Mouse (Mus musculus): Measurements from ENCODE around the gene Prkce.
"Not testable (repeated sequence)": the region's sequence is repeated elsewhere in the genome, so short reads cannot be mapped to it uniquely, and the experiment has no call there.

The Prkce gene

DNA sequence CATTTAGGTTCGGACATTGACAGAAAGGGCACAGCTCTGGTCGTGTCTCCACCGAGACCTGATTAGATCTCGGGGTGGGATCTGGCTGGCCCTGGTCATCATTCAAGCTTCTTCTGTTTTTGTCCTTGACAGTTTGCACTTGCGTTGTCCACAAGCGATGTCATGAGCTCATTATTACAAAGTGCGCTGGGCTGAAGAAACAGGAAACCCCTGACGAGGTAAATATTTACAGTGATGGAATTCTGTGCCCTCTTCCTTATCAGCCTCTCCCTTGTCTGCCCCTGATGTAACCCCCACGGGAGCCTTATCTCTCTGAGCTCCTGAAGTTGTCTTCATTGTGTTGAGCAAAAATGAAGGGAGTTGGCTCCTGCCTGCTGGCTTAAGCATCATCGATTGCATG lies 309.1 kb downstream of the Prkce start:
- DNase-seq (ENCODE audit: low read depth, low spot score), result no peak

DNA sequence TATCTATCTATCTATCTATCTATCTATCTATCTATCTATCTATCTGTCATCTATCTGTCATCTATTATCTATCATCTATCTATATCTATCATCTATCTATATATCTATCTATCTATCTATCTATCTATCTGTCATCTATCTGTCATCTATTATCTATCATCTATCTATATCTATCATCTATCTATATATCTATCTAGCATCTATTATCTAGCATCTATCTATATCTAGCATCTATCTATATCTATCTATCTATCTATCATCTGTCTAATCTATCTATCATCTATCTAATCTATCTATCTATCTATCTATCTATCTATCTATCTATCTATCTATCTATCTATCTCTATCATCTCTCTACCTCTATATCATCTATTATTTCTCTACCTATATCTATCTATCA lies 309.8 kb downstream of the Prkce start:
- not testable (repeated sequence) for DNase-seq (ENCODE audit: low read depth, low spot score)

DNA sequence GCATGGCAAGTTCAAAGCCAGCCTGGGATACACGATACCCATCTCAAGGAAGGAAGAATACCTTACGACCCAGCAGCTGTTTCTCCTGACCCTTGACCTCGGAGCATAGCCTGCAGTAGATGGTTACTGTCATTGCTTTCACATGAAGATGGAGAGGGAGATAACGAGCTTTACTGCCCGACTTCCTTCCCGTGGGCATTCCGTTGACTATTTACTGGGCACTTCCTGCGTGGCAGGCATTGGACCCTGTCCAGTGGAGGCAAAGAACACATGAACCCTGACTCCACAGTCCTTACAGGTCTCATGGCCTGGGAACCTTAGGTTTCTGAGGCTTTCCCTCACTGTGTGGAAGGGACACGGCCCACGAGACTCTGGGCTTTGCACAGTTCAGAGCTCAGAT lies 311.8 kb downstream of the Prkce start:
- no peak for DNase-seq (ENCODE audit: low read depth, low spot score)

DNA sequence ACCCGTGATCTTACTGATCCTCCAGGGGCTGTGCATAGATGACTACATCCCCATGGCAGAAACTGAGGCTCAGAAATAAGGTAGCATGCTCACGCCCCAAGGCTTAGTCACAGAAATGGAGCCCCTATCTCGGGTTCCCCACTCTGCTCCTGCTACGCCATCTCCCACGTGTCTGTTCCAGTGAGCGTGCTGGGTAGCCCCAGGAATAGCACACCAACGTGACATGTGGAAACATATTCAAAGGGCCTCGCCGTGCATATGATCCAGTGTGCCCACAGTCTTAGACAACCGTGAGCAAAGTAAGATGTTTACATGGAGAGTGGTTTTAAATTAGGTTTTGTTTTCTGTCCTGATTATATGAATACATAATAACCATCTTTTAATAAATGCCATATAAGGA lies 315.1 kb downstream of the Prkce start:
- no peak for DNase-seq (ENCODE audit: low read depth, low spot score)

DNA sequence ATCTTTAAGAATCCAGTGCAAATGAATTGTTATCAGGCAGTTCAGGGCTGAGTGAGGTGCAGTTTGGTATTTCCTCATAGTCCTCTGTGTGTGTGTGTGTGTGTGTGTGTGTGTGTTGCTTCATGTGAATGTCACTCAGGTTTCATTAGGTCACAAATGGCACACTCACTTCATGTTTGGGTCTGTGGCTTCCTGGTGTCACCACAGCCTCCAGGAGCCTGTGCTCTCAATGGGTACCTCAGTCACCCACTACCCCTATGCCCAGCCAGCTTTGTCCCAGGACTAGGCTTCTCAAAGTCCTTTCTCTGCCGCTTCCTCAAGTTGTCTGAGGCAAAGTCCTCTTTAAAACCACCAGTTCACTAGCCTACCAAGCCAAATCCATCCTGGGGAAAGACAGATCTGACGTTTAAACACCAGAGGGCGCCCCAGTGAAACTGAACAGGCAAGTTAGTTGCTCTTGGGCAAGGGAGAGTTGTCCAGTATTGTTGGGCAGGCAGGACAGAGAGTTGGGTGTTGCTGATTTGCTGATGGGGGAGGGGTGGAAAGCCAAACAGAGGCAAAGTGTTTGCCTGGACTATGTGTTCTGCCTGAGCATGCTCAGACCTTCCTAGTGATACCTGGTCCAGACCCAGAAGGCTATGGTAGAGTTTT lies 316.6 kb downstream of the Prkce start:
- peak; percentile 76 for DNase-seq (ENCODE audit: low read depth, low spot score)

DNA sequence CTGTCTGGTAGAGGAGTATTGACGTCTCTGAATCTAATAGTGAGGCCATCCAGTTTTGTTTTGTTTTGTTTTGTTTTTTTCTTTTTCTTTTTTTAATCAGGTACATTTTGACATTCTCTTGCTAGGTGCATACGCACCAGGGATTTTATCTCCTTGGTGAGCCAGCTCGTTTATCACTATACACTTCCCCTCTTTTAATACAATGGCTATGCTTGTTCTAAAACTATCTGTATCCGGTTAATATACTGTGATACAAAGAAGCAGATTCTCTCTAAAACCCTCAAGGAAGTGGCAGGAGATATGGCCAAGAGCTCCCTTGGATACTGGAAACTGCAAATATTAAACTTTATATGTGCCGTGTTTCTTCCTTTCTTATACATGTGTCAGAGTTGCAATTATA lies 319.1 kb downstream of the Prkce start:
- no peak for DNase-seq (ENCODE audit: low read depth, low spot score)

DNA sequence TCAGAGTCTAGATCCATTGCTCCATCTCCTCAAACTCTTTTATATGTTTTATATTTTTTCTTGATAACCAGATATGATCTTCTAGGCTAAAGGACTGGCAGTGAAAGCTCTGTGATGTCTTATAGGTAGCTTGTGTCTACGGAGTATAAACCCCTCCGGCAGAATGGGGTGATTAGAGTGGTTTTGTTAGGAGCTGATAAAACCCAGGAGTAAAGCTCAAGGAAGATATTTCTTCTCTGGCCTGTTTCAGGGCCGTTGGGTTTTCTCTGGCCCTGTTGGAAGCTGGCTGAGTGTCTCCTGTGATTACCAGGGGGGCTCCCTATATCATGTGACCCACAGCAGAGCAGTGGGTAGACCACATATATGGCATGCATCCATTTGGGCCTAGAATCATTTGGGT lies 319.9 kb downstream of the Prkce start:
- no peak for DNase-seq (ENCODE audit: low read depth, low spot score)

DNA sequence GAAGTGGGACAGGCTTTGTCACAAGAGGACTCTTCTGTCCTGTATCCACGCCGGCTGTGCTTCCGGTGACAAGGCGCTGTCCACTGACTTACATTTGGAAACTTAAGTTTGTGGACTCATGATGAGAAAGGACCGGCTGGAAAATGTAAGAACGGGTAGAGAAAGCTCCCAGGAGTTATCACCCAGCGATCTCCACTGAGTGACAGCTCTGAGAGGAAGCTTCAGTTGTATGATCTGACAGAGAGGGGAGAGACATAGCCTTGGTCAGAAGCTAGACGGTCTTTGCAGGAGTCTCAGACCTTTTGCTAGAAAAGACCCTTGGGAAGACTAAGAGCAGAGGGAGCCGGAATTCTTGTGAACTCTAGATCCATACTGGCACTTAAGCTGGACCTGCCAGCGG lies 322.2 kb downstream of the Prkce start:
- no peak for DNase-seq (ENCODE audit: low read depth, low spot score)

DNA sequence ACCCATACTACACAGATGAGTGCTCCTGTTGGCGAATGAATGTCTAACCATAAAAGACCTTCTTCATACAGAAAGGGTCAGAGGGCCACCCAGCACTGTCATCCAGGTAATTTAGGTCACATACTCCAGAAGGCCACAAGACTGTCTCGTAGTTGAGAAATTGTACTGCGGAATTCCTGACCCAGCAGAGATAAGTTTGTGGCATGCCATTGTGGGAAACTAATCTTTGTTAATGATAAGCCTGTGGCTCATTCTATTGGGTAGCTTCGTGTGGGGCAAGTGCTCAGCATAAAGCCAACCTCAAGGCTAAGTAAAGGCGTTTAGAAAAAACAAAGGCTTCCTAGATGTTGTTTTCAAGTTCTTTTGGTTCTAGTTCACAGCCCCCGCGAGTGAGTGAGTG lies 324.8 kb downstream of the Prkce start:
- no peak for DNase-seq (ENCODE audit: low read depth, low spot score)

DNA sequence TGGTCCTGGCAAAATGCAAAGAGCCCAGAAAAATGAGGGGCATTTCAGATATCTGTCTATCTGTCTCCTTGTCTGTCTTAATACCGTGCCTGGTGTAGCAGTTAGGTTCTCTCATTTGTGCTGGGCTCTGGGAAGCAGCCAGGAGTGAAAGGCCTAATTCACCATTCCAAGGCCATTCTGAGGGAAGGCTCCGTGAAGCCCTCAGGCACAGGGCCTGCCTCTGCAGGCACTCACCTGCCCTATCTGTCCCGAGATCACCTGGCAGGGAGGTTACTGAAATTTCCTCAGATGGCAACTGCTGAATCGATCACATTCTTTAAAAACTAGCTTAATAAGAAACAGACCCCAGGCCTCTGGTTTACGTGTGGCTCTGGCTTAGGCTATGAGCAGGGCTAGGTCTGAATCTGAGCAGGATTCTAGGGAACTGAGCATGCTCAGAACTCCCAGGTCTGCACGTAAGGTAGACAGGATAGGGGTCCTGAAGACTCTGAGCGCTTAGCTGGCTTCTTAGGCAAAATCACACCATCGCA lies 326.4 kb downstream of the Prkce start:
- no peak for DNase-seq (ENCODE audit: low read depth, low spot score)

DNA sequence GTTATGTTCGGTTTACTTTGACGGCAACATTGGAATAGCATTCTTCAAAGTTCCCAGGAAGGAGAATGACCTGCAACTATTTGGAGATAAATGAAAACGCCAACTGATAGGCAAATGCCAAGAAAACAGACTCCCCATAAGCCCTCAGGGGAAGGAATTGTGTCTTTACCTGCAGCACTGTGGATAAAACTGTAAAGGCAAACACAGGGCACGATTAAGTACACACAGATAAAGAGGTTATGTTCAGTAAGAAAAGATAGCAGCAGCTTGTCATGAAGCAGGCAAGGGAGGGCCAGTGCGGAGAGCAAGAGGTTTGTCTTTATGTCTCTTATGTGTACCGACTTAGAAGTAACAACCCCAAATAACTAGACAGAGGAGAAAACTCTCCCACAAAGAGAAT lies 326.9 kb downstream of the Prkce start:
- DNase-seq (ENCODE audit: low read depth, low spot score), result no peak

DNA sequence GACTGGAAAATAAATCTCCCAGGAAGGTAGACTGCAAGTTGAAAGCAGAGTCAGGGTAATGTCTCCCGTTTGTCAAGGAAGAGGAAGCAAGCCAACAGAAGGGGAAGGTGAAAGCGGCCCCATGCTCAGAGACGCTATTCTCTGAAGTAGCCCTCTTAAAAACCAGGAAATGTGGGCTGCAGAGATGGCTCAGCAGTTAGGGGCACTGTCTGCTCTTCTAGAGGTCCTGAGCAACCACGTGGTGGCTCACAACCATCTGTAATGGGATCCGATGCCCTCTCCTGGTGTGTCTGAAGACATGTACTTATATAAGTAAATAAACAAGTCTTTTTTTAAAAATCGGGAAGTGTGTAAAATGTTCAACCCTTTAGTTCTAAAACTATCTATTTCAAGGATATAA lies 327.3 kb downstream of the Prkce start:
- DNase-seq (ENCODE audit: low read depth, low spot score), result no peak

DNA sequence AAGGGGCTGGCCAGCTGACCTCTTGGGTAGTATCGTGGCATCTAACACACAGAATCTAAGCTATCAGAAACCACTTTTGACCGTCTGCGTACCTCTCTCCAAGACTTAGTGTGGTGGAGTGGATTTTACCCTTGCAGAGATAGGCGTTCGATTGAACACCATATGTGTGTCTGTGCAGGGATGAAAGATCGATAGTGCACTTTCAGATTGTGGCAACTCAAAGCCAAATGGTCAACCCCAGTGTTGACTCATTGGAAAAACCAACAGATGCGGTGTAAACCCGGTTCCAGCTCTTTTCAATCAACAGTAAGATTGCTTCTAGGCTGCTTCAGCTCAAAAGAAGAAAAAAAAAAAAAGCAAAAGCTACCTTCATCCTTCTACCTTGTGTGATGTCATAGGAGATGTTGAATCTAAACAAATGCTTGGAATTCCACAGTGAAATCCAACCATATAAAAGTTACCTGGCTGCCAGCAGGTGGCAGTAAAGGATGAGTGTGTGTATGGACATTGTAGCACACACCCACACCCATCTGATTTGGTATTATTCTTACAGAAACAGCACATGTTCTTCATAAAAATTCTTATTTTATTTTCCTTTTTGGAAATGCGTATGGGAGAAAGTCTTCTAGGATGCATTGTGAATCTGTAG lies 328.7 kb downstream of the Prkce start:
- peak; percentile 40 for DNase-seq (ENCODE audit: low read depth, low spot score)

DNA sequence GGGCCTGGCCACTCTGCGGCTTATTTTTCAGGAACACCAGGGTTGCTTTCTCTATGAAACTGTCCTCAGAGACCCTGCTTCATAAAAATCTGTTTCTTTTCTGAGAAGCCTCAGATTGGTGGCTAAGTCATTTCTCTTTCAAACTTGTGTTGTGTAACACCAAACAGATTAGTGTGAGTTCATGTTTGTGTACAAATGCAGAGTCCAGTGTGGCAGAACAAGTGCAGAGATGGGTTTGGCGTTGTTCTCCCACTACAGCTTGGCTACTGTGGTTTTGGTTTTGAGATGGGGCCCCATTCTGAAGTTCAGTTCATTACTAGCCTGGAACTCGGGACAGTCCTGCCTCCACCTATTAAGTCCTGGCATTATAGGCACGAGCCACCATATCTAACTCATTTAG lies 329.7 kb downstream of the Prkce start:
- DNase-seq (ENCODE audit: low read depth, low spot score), result no peak

DNA sequence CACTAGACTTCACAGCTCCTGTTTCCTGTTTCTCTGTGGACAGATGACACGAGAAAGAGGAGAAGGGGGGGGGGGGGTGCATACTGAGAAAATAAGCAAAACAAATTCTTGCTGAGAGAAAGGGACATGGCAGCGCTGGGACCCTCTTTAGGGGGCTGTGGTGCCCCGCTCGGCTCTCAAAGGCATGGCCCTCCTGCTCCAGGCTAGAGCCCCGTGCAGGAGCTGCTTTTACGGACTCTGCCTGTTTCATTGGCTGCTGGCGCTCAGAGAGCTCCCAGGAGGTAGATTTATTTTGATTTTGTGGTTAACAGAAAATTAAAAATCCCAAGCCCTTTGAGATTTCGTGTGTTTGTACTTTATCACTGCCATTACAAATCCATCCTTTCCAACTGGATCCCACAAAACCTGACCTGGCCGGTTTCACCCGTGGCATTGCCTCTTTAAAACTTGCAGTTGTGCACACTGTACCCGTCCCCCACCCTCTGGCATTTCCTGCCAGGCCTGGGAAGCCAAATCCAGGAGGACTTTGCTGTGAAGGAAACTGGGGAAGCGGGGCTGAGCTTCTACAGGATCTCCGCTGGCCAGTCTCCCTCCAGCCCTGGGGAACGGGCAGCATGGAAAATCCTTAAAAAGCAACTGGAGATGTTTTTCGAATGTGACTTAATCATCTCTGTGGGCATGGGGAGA lies 331.9 kb downstream of the Prkce start:
- no peak for DNase-seq (ENCODE audit: low read depth, low spot score)

DNA sequence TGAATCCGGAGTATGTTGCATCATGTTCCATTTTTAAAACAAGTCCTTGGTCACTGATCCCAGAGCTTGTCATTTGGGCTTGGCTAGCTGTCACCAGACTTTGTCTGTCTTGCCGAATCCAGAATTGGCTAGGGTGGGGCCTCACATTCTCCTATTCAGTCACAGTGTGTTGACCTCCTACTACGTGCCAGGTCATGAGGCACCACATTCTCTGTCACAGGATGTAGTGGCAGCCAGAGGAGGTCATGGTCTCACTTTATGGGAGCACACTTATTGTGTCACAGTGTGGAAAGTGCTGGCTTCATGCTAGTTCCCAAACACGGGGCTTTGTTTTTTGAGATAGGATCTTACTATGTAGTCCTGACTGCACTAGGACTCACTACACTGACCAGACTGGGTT lies 333.8 kb downstream of the Prkce start:
- no peak for DNase-seq (ENCODE audit: low read depth, low spot score)

DNA sequence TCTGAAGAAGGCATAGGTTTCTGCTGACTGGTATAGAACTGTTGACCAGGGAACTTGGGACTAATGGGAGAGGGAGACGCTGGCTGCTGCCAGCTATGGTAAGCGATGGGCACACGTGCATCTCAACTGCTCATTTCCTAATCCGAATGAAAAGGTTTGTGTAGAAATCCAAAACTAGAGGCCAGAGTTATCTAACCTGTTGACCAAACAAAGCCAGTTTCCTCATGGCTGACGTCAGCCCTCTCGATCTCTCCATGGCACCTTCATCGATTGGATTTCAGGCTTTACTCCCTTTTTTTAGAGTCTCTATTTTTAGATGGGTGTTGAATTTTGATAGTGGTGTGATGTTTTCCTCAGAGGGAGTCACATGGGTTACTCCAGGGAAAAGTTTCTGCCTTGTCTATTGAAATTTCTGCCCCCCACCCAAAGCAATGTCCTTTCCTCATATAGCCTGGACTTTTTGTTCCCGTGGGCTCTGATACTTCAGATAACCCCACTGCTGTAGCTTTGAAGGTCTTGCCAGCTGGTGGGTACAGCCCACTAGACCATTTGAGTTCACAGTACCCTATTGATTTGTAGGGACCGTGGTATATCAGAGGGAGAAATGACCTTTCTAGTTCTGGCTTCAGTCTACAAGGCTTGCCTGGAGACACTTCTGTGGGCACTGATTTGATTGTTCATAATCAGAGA lies 335.8 kb downstream of the Prkce start:
- no peak for DNase-seq (ENCODE audit: low read depth, low spot score)

DNA sequence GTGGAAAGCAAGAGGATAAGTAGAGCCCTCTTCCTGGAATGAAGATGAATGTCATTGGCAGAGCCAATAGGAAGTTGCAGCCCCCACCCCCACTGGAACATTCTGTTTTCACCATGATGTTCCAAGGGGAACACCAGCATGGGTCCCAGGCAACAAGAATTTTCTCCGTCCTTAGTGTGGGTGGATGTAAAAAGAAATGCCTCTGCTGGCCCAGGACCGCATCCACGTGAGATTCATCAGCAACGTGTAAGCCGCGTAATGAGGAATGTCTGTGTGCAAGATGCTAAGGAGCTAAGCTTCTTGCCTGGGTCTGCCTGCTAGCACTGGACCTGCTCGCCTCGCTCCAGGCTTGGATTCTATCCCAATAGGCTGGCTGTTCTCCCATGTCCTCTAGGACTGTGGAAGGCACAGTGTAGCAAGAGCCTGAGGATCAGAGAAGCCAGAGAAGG lies 337.6 kb downstream of the Prkce start, which contains the start of gene Gm10309:
Gm10309 (minus strand) TSS at position 50 of the 449 bp plus-strand sequence.
- DNase-seq (ENCODE audit: low read depth, low spot score), result no peak

DNA sequence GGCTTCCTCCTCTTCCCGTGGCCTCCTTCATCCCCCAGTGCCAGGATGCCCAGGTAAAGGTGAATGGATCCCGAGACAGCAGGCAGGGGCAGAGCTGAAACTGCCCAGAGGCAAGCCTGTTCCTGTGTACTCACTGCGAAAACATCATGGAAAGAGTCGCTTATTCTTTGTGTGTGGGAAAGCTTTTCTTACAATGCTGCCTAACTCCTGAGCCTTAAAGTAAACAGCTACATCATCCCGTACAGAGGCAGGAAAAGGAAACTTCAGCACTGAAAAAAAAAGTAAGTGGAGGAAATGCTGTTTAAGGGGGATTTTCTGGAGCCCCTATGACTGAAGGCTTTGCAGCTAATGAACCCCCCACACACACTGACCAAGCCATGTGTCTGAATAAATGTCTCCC lies 339.3 kb downstream of the Prkce start:
- DNase-seq (ENCODE audit: low read depth, low spot score), result no peak

DNA sequence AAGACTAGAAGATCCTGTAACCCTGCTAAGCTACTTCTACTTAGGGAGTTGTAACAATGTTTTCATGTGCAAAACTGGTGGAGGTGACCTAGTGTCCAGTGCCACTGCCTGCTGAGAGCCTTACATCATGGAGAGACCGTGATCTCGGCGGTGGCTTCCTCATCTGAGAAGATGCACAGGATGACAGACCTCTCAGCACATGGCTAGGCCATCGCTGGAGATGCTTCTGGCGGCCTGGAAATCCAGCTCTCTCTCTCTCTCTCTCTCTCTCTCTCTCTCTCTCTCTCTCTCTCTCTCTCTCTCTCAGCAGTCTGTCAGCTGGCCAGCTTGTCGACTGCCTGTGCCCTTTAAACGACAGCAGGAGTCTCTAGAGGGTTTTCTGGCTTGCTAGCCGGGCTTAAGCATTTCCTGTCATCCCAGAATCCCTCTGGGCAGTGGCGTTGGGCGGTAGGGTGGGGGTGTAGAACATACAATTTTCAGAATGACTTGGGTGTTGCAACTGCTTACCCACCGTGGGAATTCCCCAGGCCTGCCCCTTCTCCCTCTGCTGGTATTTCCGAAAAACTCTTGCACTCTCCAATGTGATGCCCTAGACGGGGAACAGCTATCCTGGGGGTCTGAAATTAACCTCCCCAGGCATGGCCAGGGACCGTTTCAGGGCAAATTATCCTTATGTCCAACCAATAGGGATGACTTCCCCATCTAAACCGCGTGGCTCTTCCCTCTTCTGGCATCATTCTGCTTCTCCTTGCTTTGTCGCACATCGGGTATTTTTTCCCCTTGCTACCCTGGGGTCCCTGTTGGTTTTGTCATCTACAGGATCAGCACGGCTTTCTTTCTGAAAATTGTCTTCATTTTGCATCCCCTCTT lies 340.0 kb downstream of the Prkce start:
- no peak for DNase-seq (ENCODE audit: low read depth, low spot score)

DNA sequence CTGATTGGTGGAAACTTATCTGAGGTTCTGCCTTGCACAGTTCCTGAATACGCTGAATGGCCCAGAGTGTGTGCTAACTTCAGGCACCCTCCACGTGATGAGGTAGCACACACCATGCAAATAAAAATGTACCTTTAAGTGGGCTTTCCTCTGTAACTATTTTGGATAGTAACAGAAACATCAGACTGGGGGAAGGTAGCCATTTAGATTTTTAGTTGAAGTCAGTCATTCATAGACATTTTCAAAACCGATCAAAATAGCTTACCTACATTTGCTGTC lies 340.6 kb downstream of the Prkce start:
- DNase-seq (ENCODE audit: low read depth, low spot score), result no peak

Data from retina, postnatal 7 days (tissue).